Mouse (Mus musculus) cerebellum, postnatal 36 days (tissue): ENCODE results near the gene Igf1r.

Experiments
- DNase-seq, 2 experiments: peaks; one replicate each; pipeline ENCODE4 v3.0.0; 2021 to 2022; ENCODE audit warnings: mixed read lengths in 2 of 2

The Igf1r gene

GRCm38 (mm10) chr7:68129077-68129511, 176.5 kb downstream of the Igf1r start:
- peak; percentile 99 to 100 for DNase-seq

- DNase-seq, result peak; percentile 97 to 100
Observed at GRCm38 (mm10) chr7:68129546-68130253, 177.1 kb downstream of the Igf1r start.

- DNase-seq, result peak in 1 of 2 experiments; percentile 33
Observed at GRCm38 (mm10) chr7:68130950-68131580, 178.4 kb downstream of the Igf1r start.

GRCm38 (mm10) chr7:68133679-68134078, 181.1 kb downstream of the Igf1r start:
- no peak for DNase-seq

- no peak for DNase-seq
Observed at GRCm38 (mm10) chr7:68134948-68135347, 182.3 kb downstream of the Igf1r start.

- DNase-seq, result no peak
Observed at GRCm38 (mm10) chr7:68136056-68136455, 183.4 kb downstream of the Igf1r start.

- DNase-seq, result no peak
Observed at GRCm38 (mm10) chr7:68139384-68139783, 186.8 kb downstream of the Igf1r start.

- no peak for DNase-seq
Observed at GRCm38 (mm10) chr7:68140041-68140807, 187.6 kb downstream of the Igf1r start.

GRCm38 (mm10) chr7:68144266-68144665, 191.6 kb downstream of the Igf1r start:
- DNase-seq, result no peak

- peak in 1 of 2 experiments; percentile 27 for DNase-seq
Observed at GRCm38 (mm10) chr7:68148297-68149048, 195.8 kb downstream of the Igf1r start.

- no peak for DNase-seq
Observed at GRCm38 (mm10) chr7:68151892-68152291, 199.3 kb downstream of the Igf1r start.

- DNase-seq, result no peak
Observed at GRCm38 (mm10) chr7:68152458-68152857, 199.8 kb downstream of the Igf1r start.

- no peak for DNase-seq
Observed at GRCm38 (mm10) chr7:68153269-68153668, 200.6 kb downstream of the Igf1r start.

- DNase-seq, result no peak
Observed at GRCm38 (mm10) chr7:68154588-68154987, 202.0 kb downstream of the Igf1r start.

GRCm38 (mm10) chr7:68160094-68160791, 207.6 kb downstream of the Igf1r start:
- DNase-seq, result no peak

GRCm38 (mm10) chr7:68164074-68164473, 211.4 kb downstream of the Igf1r start:
- no peak for DNase-seq

- DNase-seq, result peak; percentile 17 to 20
Observed at GRCm38 (mm10) chr7:68172776-68173175, 220.1 kb downstream of the Igf1r start.

- no peak for DNase-seq
Observed at GRCm38 (mm10) chr7:68179672-68180071, 227.0 kb downstream of the Igf1r start.

GRCm38 (mm10) chr7:68181104-68181503, 228.5 kb downstream of the Igf1r start:
- no peak for DNase-seq

- no peak for DNase-seq
Observed at GRCm38 (mm10) chr7:68182025-68182424, 229.4 kb downstream of the Igf1r start.

- no peak for DNase-seq
Observed at GRCm38 (mm10) chr7:68182773-68183172, 230.1 kb downstream of the Igf1r start.

GRCm38 (mm10) chr7:68183421-68183820, 230.8 kb downstream of the Igf1r start:
- no peak for DNase-seq
